Mouse (Mus musculus) forebrain, embryonic 10.5 days (tissue): ENCODE measurements around the gene Capzb. TPM values are rescaled to one million over a fixed set of nuclear protein-coding genes. Genes with fewer than 3 reads are reported as not detected.
A peak's percentile ranks its signal among the peaks of the same experiment; 100 is the strongest.

Experiments
- DNase-seq: peaks from one replicate; pipeline ENCODE4 v3.0.0-alpha.2; 2017; ENCODE audit warnings: low spot score; ENCODE audit errors: extremely low spot score
- H3K27ac ChIP-seq: fragments of 300-500 bp; sonication (generic); 2 replicates; pipeline ENCODE4 v1.5.1; 2016; ENCODE audit warnings: mild to moderate bottlenecking
- H3K27me3 ChIP-seq: fragments of 300-500 bp; sonication (generic); 2 replicates; pipeline ENCODE4 v1.6.1; 2016; ENCODE audit warnings: mild to moderate bottlenecking; ENCODE audit not compliant: poor library complexity, severe bottlenecking
- H3K36me3 ChIP-seq: fragments of 300-500 bp; sonication (generic); replicated peaks from 2 replicates; pipeline ENCODE4 v1.6.1; 2016; ENCODE audit warnings: mild to moderate bottlenecking, moderate library complexity
- H3K4me1 ChIP-seq: fragments of 300-500 bp; sonication (generic); 2 replicates; pipeline ENCODE4 v1.6.1; 2016
- H3K4me3 ChIP-seq: fragments of 300-500 bp; sonication (generic); 2 replicates; pipeline ENCODE4 v1.5.1; 2016; ENCODE audit warnings: mild to moderate bottlenecking, moderate library complexity
- H3K9me3 ChIP-seq: fragments of 300-500 bp; sonication (generic); 2 replicates; pipeline ENCODE4 v1.6.1; 2016; ENCODE audit warnings: mild to moderate bottlenecking, moderate library complexity
- WGBS: fragments of 180-500 bp; shearing (Covaris S2); methylation state at CpG from one replicate; pipeline ENCODE4 v1.1.7; 2016; 5-methylcytosine and 5-hydroxymethylcytosine counted together
- polyA plus RNA-seq: library from polyadenylated mRNA; unstranded; fragments of >200 nt; fragmentation: Nextera tagmentation; extraction: Ambion mirVana; gene quantifications from 2 replicates; pipeline ENCODE4 v1.2.1, GENCODE M21; 2016

Capzb gene
- polyA plus RNA-seq, 1 experiment from 2014 or later = 360 TPM

- Histone ChIP-seq H3K36me3 (peaks cover 60% of the 10 kb centered on the region), H3K9me3 (no peaks in the 10 kb centered on the region), H3K27ac (no peak overlapping the region), H3K4me3 (no peak overlapping the region), H3K27me3 (no peaks in the 10 kb centered on the region), H3K4me1 (peaks cover 25% of the 10 kb centered on the region)
- no peak for DNase-seq
- WGBS = 83% methylated on average over 2 of the region's 2 CpGs
Measured at GRCm38 (mm10) chr4:139203381-139203780, 10.7 kb downstream of the Capzb start.

- peaks cover 42% of the 10 kb centered on the region for H3K36me3 ChIP-seq
- DNase-seq = no peak
- WGBS = 71% methylated on average over 5 of the region's 5 CpGs
- H3K9me3 ChIP-seq = no peaks in the 10 kb centered on the region
- no peak overlapping the region for H3K4me3 ChIP-seq
- peaks cover 36% of the 10 kb centered on the region for H3K4me1 ChIP-seq
- H3K27ac ChIP-seq = no peak overlapping the region
- no peaks in the 10 kb centered on the region for H3K27me3 ChIP-seq
Measured at GRCm38 (mm10) chr4:139205842-139206241, 13.1 kb downstream of the Capzb start.

- Histone ChIP-seq H3K27ac (no peak overlapping the region), H3K27me3 (no peaks in the 10 kb centered on the region), H3K9me3 (no peaks in the 10 kb centered on the region), H3K36me3 (peaks cover 35% of the 10 kb centered on the region), H3K4me1 (peaks cover 32% of the 10 kb centered on the region), H3K4me3 (no peak overlapping the region)
- DNase-seq = no peak
- 93% methylated on average over 8 of the region's 8 CpGs for WGBS
Measured at GRCm38 (mm10) chr4:139206353-139207045, 13.8 kb downstream of the Capzb start.

- Histone ChIP-seq H3K27ac (no peak overlapping the region), H3K4me1 (peaks cover 43% of the 10 kb centered on the region), H3K36me3 (peaks cover 28% of the 10 kb centered on the region), H3K4me3 (no peak overlapping the region), H3K9me3 (no peaks in the 10 kb centered on the region), H3K27me3 (no peaks in the 10 kb centered on the region)
- DNase-seq = no peak
- WGBS = 78% methylated on average over 9 of the region's 9 CpGs
Measured at GRCm38 (mm10) chr4:139208236-139209129, 15.8 kb downstream of the Capzb start.

GRCm38 (mm10) chr4:139209130-139209840, 16.6 kb downstream of the Capzb start:
- no peak for DNase-seq
- Histone ChIP-seq H3K4me3 (no peak overlapping the region), H3K36me3 (peaks cover 34% of the 10 kb centered on the region), H3K4me1 (peaks cover 50% of the 10 kb centered on the region), H3K9me3 (no peaks in the 10 kb centered on the region), H3K27ac (no peak overlapping the region), H3K27me3 (no peaks in the 10 kb centered on the region)
- 87% methylated on average over 4 of the region's 5 CpGs for WGBS

- H3K27me3 ChIP-seq = no peaks in the 10 kb centered on the region
- no peak overlapping the region for H3K4me3 ChIP-seq
- H3K36me3 ChIP-seq = peaks cover 38% of the 10 kb centered on the region
- H3K9me3 ChIP-seq = no peaks in the 10 kb centered on the region
- peak overlapping the region; percentile 12; the same call in 1 of the 2 replicates for H3K27ac ChIP-seq
- WGBS = 74% methylated on average over 17 of the region's 17 CpGs
- no peak for DNase-seq
- H3K4me1 ChIP-seq = peaks cover 71% of the 10 kb centered on the region
Measured at GRCm38 (mm10) chr4:139211975-139212831, 19.5 kb downstream of the Capzb start.

- H3K36me3 ChIP-seq = peaks cover 43% of the 10 kb centered on the region
- WGBS = 89% methylated on average over 10 of the region's 10 CpGs
- H3K4me3 ChIP-seq = no peak overlapping the region
- no peak for DNase-seq
- no peaks in the 10 kb centered on the region for H3K27me3 ChIP-seq
- H3K9me3 ChIP-seq = no peaks in the 10 kb centered on the region
- H3K4me1 ChIP-seq = peaks cover 72% of the 10 kb centered on the region
- no peak overlapping the region for H3K27ac ChIP-seq
Measured at GRCm38 (mm10) chr4:139213086-139213485, 20.4 kb downstream of the Capzb start.

- DNase-seq = no peak
- Histone ChIP-seq H3K4me3 (no peak overlapping the region), H3K27ac (no peak overlapping the region), H3K36me3 (peaks cover 43% of the 10 kb centered on the region), H3K27me3 (no peaks in the 10 kb centered on the region), H3K9me3 (no peaks in the 10 kb centered on the region), H3K4me1 (peaks cover 71% of the 10 kb centered on the region)
- WGBS = 83% methylated on average over 11 of the region's 11 CpGs
Measured at GRCm38 (mm10) chr4:139213935-139214371, 21.3 kb downstream of the Capzb start.

GRCm38 (mm10) chr4:139216566-139216965, 23.9 kb downstream of the Capzb start:
- Histone ChIP-seq H3K4me1 (peaks cover 79% of the 10 kb centered on the region), H3K27ac (peak overlapping the region; percentile 58; the same call in 1 of the 2 replicates), H3K36me3 (peaks cover 55% of the 10 kb centered on the region), H3K4me3 (no peak overlapping the region), H3K27me3 (no peaks in the 10 kb centered on the region), H3K9me3 (no peaks in the 10 kb centered on the region)
- DNase-seq = no peak
- 79% methylated on average over 9 of the region's 9 CpGs for WGBS

- Histone ChIP-seq H3K4me1 (peaks cover 63% of the 10 kb centered on the region), H3K27me3 (no peaks in the 10 kb centered on the region), H3K4me3 (no peak overlapping the region), H3K9me3 (no peaks in the 10 kb centered on the region), H3K36me3 (peaks cover 49% of the 10 kb centered on the region), H3K27ac (no peak overlapping the region; the same call in 1 of the 2 replicates)
- no peak for DNase-seq
- WGBS = 86% methylated on average over 3 of the region's 3 CpGs
Measured at GRCm38 (mm10) chr4:139218539-139218938, 25.8 kb downstream of the Capzb start.

GRCm38 (mm10) chr4:139219656-139220055, 27.0 kb downstream of the Capzb start:
- no peaks in the 10 kb centered on the region for H3K9me3 ChIP-seq
- peaks cover 55% of the 10 kb centered on the region for H3K4me1 ChIP-seq
- no peaks in the 10 kb centered on the region for H3K27me3 ChIP-seq
- H3K27ac ChIP-seq = no peak overlapping the region
- no peak for DNase-seq
- 70% methylated on average over 4 of the region's 4 CpGs for WGBS
- no peak overlapping the region for H3K4me3 ChIP-seq
- peaks cover 41% of the 10 kb centered on the region; the same call in 1 of the 2 replicates for H3K36me3 ChIP-seq

- 92% methylated on average over 4 of the region's 4 CpGs for WGBS
- H3K9me3 ChIP-seq = no peaks in the 10 kb centered on the region
- H3K27ac ChIP-seq = no peak overlapping the region
- no peaks in the 10 kb centered on the region for H3K27me3 ChIP-seq
- no peak for DNase-seq
- peaks cover 43% of the 10 kb centered on the region for H3K4me1 ChIP-seq
- peaks cover 42% of the 10 kb centered on the region for H3K36me3 ChIP-seq
- no peak overlapping the region for H3K4me3 ChIP-seq
Measured at GRCm38 (mm10) chr4:139220978-139221377, 28.3 kb downstream of the Capzb start.
